Mouse (Mus musculus) midbrain, embryonic 11.5 days (tissue): Measurements from ENCODE around the gene Slc43a1. TPM values are rescaled to one million over a fixed set of nuclear protein-coding genes. Genes with fewer than 3 reads are reported as not detected.
A peak's percentile ranks its signal among the peaks of the same experiment; 100 is the strongest.
"Not testable (repeated sequence)": the region's sequence is repeated elsewhere in the genome, so short reads cannot be mapped to it uniquely, and the experiment has no call there.

Experiments used
- ATAC-seq: fragments of 200-750 bp; cut with Nextera tagmentation; 2 replicates; pipeline ENCODE4 v1.8.0; 2017; ENCODE audit warnings: moderate TSS enrichment, moderate library complexity; ENCODE audit not compliant: low FRiP score
- DNase-seq: peaks from one replicate; pipeline ENCODE4 v3.0.0; 2015; ENCODE audit warnings: low spot score; ENCODE audit errors: missing footprints
- H3K27ac ChIP-seq: fragments of 300-500 bp; sonication (generic); 2 replicates; pipeline ENCODE4 v1.5.1; 2014; ENCODE audit warnings: low read depth, low read length
- H3K27me3 ChIP-seq: fragments of 300-500 bp; sonication (generic); 2 replicates; pipeline ENCODE4 v1.6.1; 2014; ENCODE audit warnings: mild to moderate bottlenecking, low read length, moderate library complexity, mixed read lengths; ENCODE audit not compliant: control insufficient read depth, insufficient read depth
- H3K36me3 ChIP-seq: fragments of 300-500 bp; sonication (generic); 2 replicates; pipeline ENCODE4 v1.6.1; 2014; ENCODE audit warnings: mild to moderate bottlenecking, low read length, moderate library complexity, mixed read lengths; ENCODE audit not compliant: control insufficient read depth, insufficient read depth
- H3K4me1 ChIP-seq: fragments of 300-500 bp; sonication (generic); 2 replicates; pipeline ENCODE4 v1.6.1; 2014; ENCODE audit warnings: low read length; ENCODE audit not compliant: control insufficient read depth, insufficient read depth
- H3K4me2 ChIP-seq: fragments of 300-500 bp; sonication (generic); 2 replicates; pipeline ENCODE4 v1.6.1; 2014; ENCODE audit warnings: mild to moderate bottlenecking, moderate library complexity
- H3K4me3 ChIP-seq: fragments of 300-500 bp; sonication (generic); 2 replicates; pipeline ENCODE4 v1.5.1; 2014; ENCODE audit warnings: low read depth, low read length
- H3K9ac ChIP-seq: fragments of 300-500 bp; sonication (generic); 2 replicates; pipeline ENCODE4 v1.6.1; 2014; ENCODE audit warnings: low read length
- H3K9me3 ChIP-seq: fragments of 300-500 bp; sonication (generic); 2 replicates; pipeline ENCODE4 v1.6.1; 2016; ENCODE audit warnings: low read length; ENCODE audit not compliant: control insufficient read depth
- WGBS: fragments of 180-500 bp; shearing (Covaris S2); extraction: QIAGEN DNeasy Blood & Tissue Kit; methylation state at CpG from one replicate; pipeline ENCODE4 v1.1.7; 2014; 5-methylcytosine and 5-hydroxymethylcytosine counted together
- polyA plus RNA-seq: library from polyadenylated mRNA; unstranded; fragments of >200 nt; fragmentation: Nextera tagmentation; extraction: Ambion mirVana; gene quantifications from 2 replicates; pipeline ENCODE4 v1.2.1, GENCODE M21; 2014

Gene Slc43a1
- polyA plus RNA-seq, 1 experiment from 2014 or later: 18.6 TPM

DNA sequence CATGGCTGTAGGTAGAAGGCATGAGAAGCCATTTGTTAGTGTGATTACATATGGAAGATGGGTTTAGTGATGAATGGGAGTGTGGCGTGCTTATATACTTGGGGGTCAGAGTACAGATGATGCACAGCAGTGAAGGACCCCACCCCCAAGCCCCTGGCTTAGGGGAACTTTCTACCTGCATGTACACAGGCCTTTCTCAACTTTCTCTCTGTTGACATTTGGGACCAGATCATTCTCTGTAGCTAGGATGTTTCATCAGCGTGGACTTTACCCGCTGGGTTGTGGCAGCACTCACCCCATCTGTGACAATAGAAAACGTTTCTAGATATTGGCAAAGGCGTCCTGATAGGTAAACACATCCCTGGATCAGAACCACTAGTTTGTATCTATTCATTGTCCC, 37.4 kb upstream of the Slc43a1 start:
- not testable (repeated sequence) for H3K9ac ChIP-seq, ATAC-seq, H3K36me3 ChIP-seq, H3K27me3 ChIP-seq, H3K4me1 ChIP-seq, H3K9me3 ChIP-seq, H3K27ac ChIP-seq, H3K4me2 ChIP-seq, H3K4me3 ChIP-seq
- 79% methylated on average over 5 of the region's 5 CpGs for WGBS
- DNase-seq: peak; percentile 26

DNA sequence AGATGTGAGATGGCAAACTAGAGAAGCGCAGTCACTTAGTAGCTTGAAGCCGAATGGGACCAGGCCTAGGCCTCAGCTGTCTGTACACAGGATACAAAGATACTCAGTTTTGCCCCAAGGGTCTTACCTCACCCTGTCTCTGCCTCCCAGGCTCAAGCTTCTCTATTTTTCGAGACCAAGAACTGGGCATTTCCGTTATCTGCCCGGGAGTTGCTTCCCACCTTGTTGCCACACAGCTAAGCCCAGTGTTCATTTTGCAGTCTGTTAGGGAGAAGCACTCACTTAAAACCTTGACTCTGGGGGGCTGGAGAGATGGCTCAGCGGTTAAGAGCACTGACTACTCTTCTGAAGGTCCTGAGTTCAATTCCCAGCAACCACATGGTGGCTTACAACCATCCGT, 34.7 kb upstream of the Slc43a1 start:
- H3K27ac ChIP-seq: no peak overlapping the region
- no peak overlapping the region for H3K4me3 ChIP-seq
- H3K4me1 ChIP-seq: peaks cover 2% of the 10 kb centered on the region; the same call in 1 of the 2 replicates
- 90% methylated on average over 7 of the region's 7 CpGs for WGBS
- peak; percentile 54 for DNase-seq
- H3K27me3 ChIP-seq: no peaks in the 10 kb centered on the region
- no peak for ATAC-seq
- no peaks in the 10 kb centered on the region for H3K9me3 ChIP-seq
- no peaks in the 10 kb centered on the region for H3K36me3 ChIP-seq
- no peak overlapping the region for H3K4me2 ChIP-seq
- H3K9ac ChIP-seq: no peak overlapping the region

DNA sequence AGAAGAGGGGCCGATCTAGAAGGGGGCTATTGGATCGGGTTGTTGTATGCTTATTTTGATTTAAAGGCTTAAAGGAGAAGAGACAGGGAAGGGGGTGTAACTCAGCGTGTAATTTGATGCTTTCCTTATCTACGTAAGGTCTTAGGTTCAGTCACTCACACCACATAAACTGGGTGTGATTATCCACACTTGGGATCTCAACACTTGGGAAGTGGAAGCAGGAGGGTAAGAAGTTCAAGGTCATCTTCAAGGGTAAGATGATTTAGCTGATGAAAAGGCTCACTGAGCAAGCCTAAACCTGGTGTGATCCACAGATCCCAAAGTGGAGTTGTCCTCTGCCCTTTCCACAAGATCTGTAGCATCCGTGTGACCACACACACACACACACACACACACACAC, 32.1 kb upstream of the Slc43a1 start:
- DNase-seq (no peak), ATAC-seq (no peak)
- Histone ChIP-seq H3K4me1 (peaks cover 4% of the 10 kb centered on the region; the same call in 1 of the 2 replicates), H3K27me3 (no peaks in the 10 kb centered on the region), H3K4me3 (no peak overlapping the region), H3K36me3 (no peaks in the 10 kb centered on the region), H3K9me3 (no peaks in the 10 kb centered on the region), H3K9ac (no peak overlapping the region), H3K4me2 (no peak overlapping the region), H3K27ac (no peak overlapping the region)
- WGBS: 75% methylated on average over 5 of the region's 5 CpGs

DNA sequence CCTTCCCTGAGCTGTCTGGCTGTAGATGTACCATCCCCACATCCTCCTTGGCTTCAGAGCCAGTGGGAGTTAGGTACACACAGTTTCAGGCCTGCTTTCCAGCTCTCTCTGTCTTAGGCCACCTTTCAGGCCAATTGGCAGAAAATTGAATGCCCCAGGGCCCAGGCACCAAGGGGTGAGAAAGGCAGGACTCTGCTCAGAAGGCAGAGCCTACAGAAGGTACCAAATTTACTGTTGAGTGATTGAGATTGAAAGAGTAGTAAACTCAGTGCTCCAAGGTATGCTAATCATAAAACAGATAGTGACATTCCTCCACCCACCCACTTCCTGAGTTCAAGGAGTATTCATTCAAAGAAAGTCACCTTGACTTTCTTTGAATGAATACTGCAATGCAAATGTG, 29.3 kb upstream of the Slc43a1 start:
- no peaks in the 10 kb centered on the region for H3K27me3 ChIP-seq
- DNase-seq (peak; percentile 23), ATAC-seq (no peak)
- H3K27ac ChIP-seq: no peak overlapping the region
- H3K4me1 ChIP-seq: peaks cover 4% of the 10 kb centered on the region; the same call in 1 of the 2 replicates
- H3K4me3 ChIP-seq: no peak overlapping the region
- H3K9ac ChIP-seq: no peak overlapping the region
- H3K9me3 ChIP-seq: no peaks in the 10 kb centered on the region
- H3K36me3 ChIP-seq: no peaks in the 10 kb centered on the region
- no peak overlapping the region for H3K4me2 ChIP-seq

DNA sequence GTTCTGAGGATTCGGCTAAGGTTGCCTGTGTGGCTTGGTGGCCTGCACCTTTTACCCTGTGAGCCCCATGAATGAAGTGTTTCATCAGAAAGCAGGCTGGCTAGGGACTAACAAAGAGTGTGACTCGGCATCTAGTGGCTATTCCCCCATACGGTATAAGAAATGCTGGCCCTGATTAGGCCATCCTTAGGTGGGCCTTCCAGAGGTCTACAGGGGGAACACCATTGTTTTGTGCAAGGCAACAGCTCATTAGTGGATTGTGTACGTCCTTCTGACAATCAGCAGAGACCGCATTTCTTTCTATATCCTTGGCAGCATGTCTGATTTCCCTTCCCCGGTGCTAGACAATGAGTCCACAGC, 28.1 kb upstream of the Slc43a1 start:
- Histone ChIP-seq H3K9me3 (no peaks in the 10 kb centered on the region), H3K36me3 (no peaks in the 10 kb centered on the region), H3K4me3 (no peak overlapping the region), H3K27me3 (no peaks in the 10 kb centered on the region), H3K4me2 (no peak overlapping the region), H3K4me1 (peaks cover 4% of the 10 kb centered on the region; the same call in 1 of the 2 replicates), H3K27ac (no peak overlapping the region), H3K9ac (no peak overlapping the region)
- no peak for DNase-seq
- ATAC-seq: peak; percentile 19; the same call in 1 of the 2 replicates
- WGBS: 77% methylated on average over 6 of the region's 6 CpGs

DNA sequence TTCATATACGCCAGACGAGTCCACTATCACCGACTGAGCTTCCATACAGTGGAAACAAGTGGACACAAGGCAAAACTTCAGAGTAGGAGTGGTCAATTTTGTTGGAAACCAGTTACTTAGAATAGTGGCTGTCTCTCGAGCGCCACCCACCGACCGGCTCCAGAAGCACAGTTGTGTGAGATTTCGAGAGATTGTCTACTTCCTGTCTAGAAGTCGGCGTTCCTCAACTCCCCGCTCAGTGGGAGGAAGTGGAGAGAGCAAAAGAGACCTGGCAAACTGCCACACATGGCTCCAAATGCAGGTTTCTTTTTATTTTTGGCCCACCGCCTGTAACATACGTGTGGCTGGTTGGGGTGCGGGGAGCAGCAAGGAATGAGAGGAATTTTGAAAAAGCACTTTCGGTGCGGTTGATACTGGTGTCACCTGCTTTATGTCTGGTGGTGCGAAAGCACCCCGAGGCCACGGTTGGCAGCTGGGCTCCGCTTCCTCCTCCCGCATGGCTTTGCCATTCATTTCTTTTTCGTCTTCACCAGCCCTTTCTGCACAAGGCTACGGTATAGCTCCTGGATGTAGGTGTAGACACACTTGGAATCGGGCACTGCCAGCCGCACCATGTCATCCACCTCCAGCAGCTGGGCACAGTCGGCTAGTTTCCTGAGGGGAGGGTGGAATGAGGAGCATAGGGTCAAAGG, 27.6 kb upstream of the Slc43a1 start:
- Histone ChIP-seq H3K27me3 (no peaks in the 10 kb centered on the region), H3K9ac (peak overlapping the region; percentile 30; the same call in 1 of the 2 replicates), H3K4me1 (peaks cover 4% of the 10 kb centered on the region; the same call in 1 of the 2 replicates), H3K9me3 (no peaks in the 10 kb centered on the region), H3K27ac (no peak overlapping the region), H3K4me3 (no peak overlapping the region), H3K36me3 (no peaks in the 10 kb centered on the region), H3K4me2 (peak overlapping the region; percentile 38)
- ATAC-seq (peak; percentile 84), DNase-seq (peak; percentile 99)
- WGBS: 39% methylated on average over 26 of the region's 26 CpGs

DNA sequence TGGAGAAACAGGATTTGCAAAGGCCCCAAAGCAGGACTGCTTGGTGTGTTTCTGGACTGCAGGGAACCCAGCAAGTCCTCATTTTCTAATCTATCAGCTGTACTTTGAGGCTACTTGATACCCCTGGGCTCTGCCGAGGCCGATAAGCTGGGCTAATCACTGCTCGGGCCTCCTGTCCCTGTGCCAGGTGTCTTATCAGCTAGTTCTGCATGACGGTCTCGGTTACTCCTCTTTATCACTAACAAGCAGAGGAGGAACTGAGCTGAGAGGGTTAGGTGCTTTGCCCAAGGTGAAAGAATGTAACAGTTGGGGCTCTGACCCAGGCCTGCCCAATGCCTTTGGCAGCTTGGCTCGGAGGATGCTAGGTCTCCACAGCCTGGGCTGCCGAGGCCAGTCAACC, 26.8 kb upstream of the Slc43a1 start:
- H3K4me1 ChIP-seq: peaks cover 4% of the 10 kb centered on the region; the same call in 1 of the 2 replicates
- no peak overlapping the region for H3K9ac ChIP-seq
- no peak overlapping the region for H3K4me3 ChIP-seq
- ATAC-seq (no peak), DNase-seq (peak; percentile 21)
- H3K27ac ChIP-seq: no peak overlapping the region
- H3K36me3 ChIP-seq: no peaks in the 10 kb centered on the region
- no peaks in the 10 kb centered on the region for H3K9me3 ChIP-seq
- no peak overlapping the region for H3K4me2 ChIP-seq
- 93% methylated on average over 7 of the region's 7 CpGs for WGBS
- H3K27me3 ChIP-seq: no peaks in the 10 kb centered on the region

DNA sequence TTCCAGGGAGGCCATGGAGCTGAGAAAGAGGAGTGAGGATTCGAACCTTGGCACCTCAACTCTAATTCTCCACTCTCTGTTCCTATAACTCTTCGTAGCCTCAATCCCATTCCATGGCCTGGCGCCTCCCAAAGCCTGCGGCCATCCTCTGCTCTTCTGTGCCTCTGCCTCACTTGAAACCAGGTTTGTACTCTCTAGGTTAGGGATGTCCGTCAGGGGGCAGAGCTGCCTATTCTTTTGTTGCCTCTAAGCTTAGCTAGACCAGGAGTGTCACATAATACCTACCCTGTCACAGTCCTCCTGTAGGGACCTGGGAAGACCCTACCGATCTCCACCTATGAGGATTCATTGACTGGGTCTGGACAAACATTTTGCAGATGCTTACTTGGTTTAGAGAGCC, 26.0 kb upstream of the Slc43a1 start:
- H3K9me3 ChIP-seq: no peaks in the 10 kb centered on the region
- H3K9ac ChIP-seq: no peak overlapping the region
- H3K36me3 ChIP-seq: no peaks in the 10 kb centered on the region
- 78% methylated on average over 6 of the region's 6 CpGs for WGBS
- H3K27ac ChIP-seq: no peak overlapping the region
- H3K27me3 ChIP-seq: no peaks in the 10 kb centered on the region
- H3K4me1 ChIP-seq: peaks cover 4% of the 10 kb centered on the region; the same call in 1 of the 2 replicates
- ATAC-seq (no peak), DNase-seq (peak; percentile 51)
- H3K4me3 ChIP-seq: no peak overlapping the region
- no peak overlapping the region for H3K4me2 ChIP-seq

DNA sequence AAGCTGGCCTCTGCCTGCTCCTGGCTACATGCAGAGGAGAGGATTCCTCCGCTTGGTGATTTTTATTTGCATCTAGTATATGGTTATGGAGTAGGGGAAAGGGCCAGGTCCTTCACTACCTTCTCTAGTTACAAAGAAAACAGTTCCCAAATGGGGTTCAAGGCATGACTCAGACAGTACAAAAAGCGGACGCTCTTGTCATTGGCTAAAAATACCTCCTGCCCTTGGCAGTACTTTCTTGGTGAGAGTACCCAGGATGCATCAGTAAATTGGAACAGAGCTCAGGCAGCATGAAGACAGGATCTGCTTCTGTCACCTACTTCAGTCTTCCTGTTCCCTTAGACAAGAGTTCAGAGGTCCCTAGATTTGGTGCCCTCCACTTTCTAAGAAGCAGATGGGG, 18.8 kb upstream of the Slc43a1 start:
- Histone ChIP-seq H3K4me3 (no peak overlapping the region), H3K36me3 (no peaks in the 10 kb centered on the region), H3K9me3 (no peaks in the 10 kb centered on the region), H3K27me3 (no peaks in the 10 kb centered on the region), H3K9ac (no peak overlapping the region), H3K4me1 (no peaks in the 10 kb centered on the region), H3K4me2 (no peak overlapping the region), H3K27ac (no peak overlapping the region)
- DNase-seq (no peak), ATAC-seq (no peak)
- 64% methylated on average over 3 of the region's 3 CpGs for WGBS
